Mouse (Mus musculus): ENCODE data around the gene Csnk2a1. TPM values are rescaled to one million over a fixed set of nuclear protein-coding genes. Genes with fewer than 3 reads are reported as not detected.

The Csnk2a1 gene
- polyA plus RNA-seq, 2 experiments = 69.6 to 95.8 TPM

GRCm38 (mm10) chr2:152322198-152322597 is 95.6 kb downstream of the Csnk2a1 start:
- no peak overlapping the region for H3K27ac ChIP-seq (replicated peaks; ENCODE audit: low read depth, low read length)
- peaks cover 90% of the 10 kb centered on the region for H3K36me3 ChIP-seq (ENCODE audit: control insufficient read depth, insufficient read depth, low read length)

GRCm38 (mm10) chr2:152323971-152324370 is 97.3 kb downstream of the Csnk2a1 start:
- H3K27me3 ChIP-seq (ENCODE audit: control insufficient read depth, insufficient read depth, low read length) = no peaks in the 10 kb centered on the region
- ATAC-seq (ENCODE audit: low FRiP score, low read depth) (no peak), DNase-seq (ENCODE audit: low spot score) (no peak)
- no peaks in the 10 kb centered on the region for H3K4me1 ChIP-seq (ENCODE audit: control insufficient read depth, insufficient read depth, low read length)
- 95% methylated on average over 14 of the region's 14 CpGs for WGBS
- no peak overlapping the region for H3K9ac ChIP-seq (ENCODE audit: low read depth, low read length, severe bottlenecking)
- no peak overlapping the region for H3K27ac ChIP-seq (replicated peaks; ENCODE audit: low read depth, low read length)
- no peaks in the 10 kb centered on the region for H3K9me3 ChIP-seq (ENCODE audit: control insufficient read depth, low read length)
- TF ChIP-seq POLR2A (IDR thresholded peaks at IDR 0.05; ENCODE audit: borderline replicate concordance, extremely low read depth, insufficient read depth, insufficient read length) = no peak
- no peak overlapping the region for H3K4me3 ChIP-seq (replicated peaks; ENCODE audit: low read length)
- H3K36me3 ChIP-seq (ENCODE audit: control insufficient read depth, insufficient read depth, low read length) = peaks cover 93% of the 10 kb centered on the region
- H3K4me2 ChIP-seq (replicated peaks; ENCODE audit: low read depth, low read length, severe bottlenecking) = no peak overlapping the region

More at GRCm38 (mm10) chr2:152322198-152322597, 95.6 kb downstream of the Csnk2a1 start:
- ATAC-seq (ENCODE audit: low FRiP score, low read depth) = no peak
- no peak for TF ChIP-seq POLR2A (IDR thresholded peaks at IDR 0.05; ENCODE audit: borderline replicate concordance, extremely low read depth, insufficient read depth, insufficient read length)
- no peaks in the 10 kb centered on the region for H3K9me3 ChIP-seq (ENCODE audit: control insufficient read depth, low read length)
- no peaks in the 10 kb centered on the region for H3K27me3 ChIP-seq (ENCODE audit: control insufficient read depth, insufficient read depth, low read length)
- DNase-seq (ENCODE audit: low spot score) = no peak
- 88% methylated on average over 5 of the region's 6 CpGs for WGBS
- no peak overlapping the region for H3K9ac ChIP-seq (ENCODE audit: low read depth, low read length, severe bottlenecking)
- H3K4me2 ChIP-seq (replicated peaks; ENCODE audit: low read depth, low read length, severe bottlenecking) = no peak overlapping the region
- H3K4me1 ChIP-seq (ENCODE audit: control insufficient read depth, insufficient read depth, low read length) = no peaks in the 10 kb centered on the region
- no peak overlapping the region for H3K4me3 ChIP-seq (replicated peaks; ENCODE audit: low read length)

- Histone ChIP-seq H3K9me3 (ENCODE audit: control insufficient read depth, low read length) (no peaks in the 10 kb centered on the region), H3K4me3 (replicated peaks; ENCODE audit: low read length) (no peak overlapping the region), H3K4me1 (ENCODE audit: control insufficient read depth, insufficient read depth, low read length) (no peaks in the 10 kb centered on the region), H3K9ac (ENCODE audit: low read depth, low read length, severe bottlenecking) (no peak overlapping the region), H3K36me3 (ENCODE audit: control insufficient read depth, insufficient read depth, low read length) (peaks cover 94% of the 10 kb centered on the region), H3K27ac (replicated peaks; ENCODE audit: low read depth, low read length) (no peak overlapping the region), H3K27me3 (ENCODE audit: control insufficient read depth, insufficient read depth, low read length) (no peaks in the 10 kb centered on the region), H3K4me2 (replicated peaks; ENCODE audit: low read depth, low read length, severe bottlenecking) (no peak overlapping the region)
- ATAC-seq (ENCODE audit: low FRiP score, low read depth) = no peak
- DNase-seq (ENCODE audit: low spot score) = no peak
- 90% methylated on average over 3 of the region's 3 CpGs for whole genome bisulfite sequencing
- TF ChIP-seq POLR2A (IDR thresholded peaks at IDR 0.05; ENCODE audit: borderline replicate concordance, extremely low read depth, insufficient read depth, insufficient read length) = no peak
Observed at GRCm38 (mm10) chr2:152324842-152325241, 98.2 kb downstream of the Csnk2a1 start.

- no peak for ATAC-seq (ENCODE audit: low FRiP score, low read depth)
- 92% methylated on average over 13 of the region's 13 CpGs for WGBS
- H3K9ac ChIP-seq (ENCODE audit: low read depth, low read length, severe bottlenecking) = no peak overlapping the region
Observed at GRCm38 (mm10) chr2:152326157-152326556, 99.5 kb downstream of the Csnk2a1 start.

GRCm38 (mm10) chr2:152326654-152327053 is 100.0 kb downstream of the Csnk2a1 start:
- Histone ChIP-seq H3K4me3 (replicated peaks; ENCODE audit: low read length) (no peak overlapping the region), H3K36me3 (ENCODE audit: control insufficient read depth, insufficient read depth, low read length) (peaks cover 76% of the 10 kb centered on the region), H3K27me3 (ENCODE audit: control insufficient read depth, insufficient read depth, low read length) (no peaks in the 10 kb centered on the region), H3K4me2 (replicated peaks; ENCODE audit: low read depth, low read length, severe bottlenecking) (no peak overlapping the region), H3K27ac (replicated peaks; ENCODE audit: low read depth, low read length) (no peak overlapping the region), H3K4me1 (ENCODE audit: control insufficient read depth, insufficient read depth, low read length) (peaks cover 14% of the 10 kb centered on the region), H3K9me3 (ENCODE audit: control insufficient read depth, low read length) (no peaks in the 10 kb centered on the region), H3K9ac (ENCODE audit: low read depth, low read length, severe bottlenecking) (no peak overlapping the region)
- ATAC-seq (ENCODE audit: low FRiP score, low read depth) = no peak
- WGBS = 84% methylated on average over 8 of the region's 8 CpGs
- DNase-seq (ENCODE audit: low spot score) = no peak
- TF ChIP-seq POLR2A (IDR thresholded peaks at IDR 0.05; ENCODE audit: borderline replicate concordance, extremely low read depth, insufficient read depth, insufficient read length) = no peak

More at GRCm38 (mm10) chr2:152326157-152326556, 99.5 kb downstream of the Csnk2a1 start:
- Histone ChIP-seq H3K4me1 (ENCODE audit: control insufficient read depth, insufficient read depth, low read length) (peaks cover 9% of the 10 kb centered on the region), H3K9me3 (ENCODE audit: control insufficient read depth, low read length) (no peaks in the 10 kb centered on the region), H3K4me2 (replicated peaks; ENCODE audit: low read depth, low read length, severe bottlenecking) (no peak overlapping the region), H3K27me3 (ENCODE audit: control insufficient read depth, insufficient read depth, low read length) (no peaks in the 10 kb centered on the region), H3K4me3 (replicated peaks; ENCODE audit: low read length) (no peak overlapping the region), H3K27ac (replicated peaks; ENCODE audit: low read depth, low read length) (no peak overlapping the region), H3K36me3 (ENCODE audit: control insufficient read depth, insufficient read depth, low read length) (peaks cover 81% of the 10 kb centered on the region)
- no peak for DNase-seq (ENCODE audit: low spot score)
- TF ChIP-seq POLR2A (IDR thresholded peaks at IDR 0.05; ENCODE audit: borderline replicate concordance, extremely low read depth, insufficient read depth, insufficient read length) = no peak

GRCm38 (mm10) chr2:152327980-152328379 is 101.3 kb downstream of the Csnk2a1 start:
- Histone ChIP-seq H3K27ac (replicated peaks; ENCODE audit: low read depth, low read length) (no peak overlapping the region), H3K9ac (ENCODE audit: low read depth, low read length, severe bottlenecking) (no peak overlapping the region), H3K4me3 (replicated peaks; ENCODE audit: low read length) (no peak overlapping the region), H3K9me3 (ENCODE audit: control insufficient read depth, low read length) (no peaks in the 10 kb centered on the region), H3K36me3 (ENCODE audit: control insufficient read depth, insufficient read depth, low read length) (peaks cover 63% of the 10 kb centered on the region), H3K4me1 (ENCODE audit: control insufficient read depth, insufficient read depth, low read length) (peaks cover 14% of the 10 kb centered on the region), H3K27me3 (ENCODE audit: control insufficient read depth, insufficient read depth, low read length) (no peaks in the 10 kb centered on the region), H3K4me2 (replicated peaks; ENCODE audit: low read depth, low read length, severe bottlenecking) (no peak overlapping the region)
- WGBS = 77% methylated on average over 5 of the region's 5 CpGs
- no peak for ATAC-seq (ENCODE audit: low FRiP score, low read depth)
- DNase-seq (ENCODE audit: low spot score) = no peak
- TF ChIP-seq POLR2A (IDR thresholded peaks at IDR 0.05; ENCODE audit: borderline replicate concordance, extremely low read depth, insufficient read depth, insufficient read length) = no peak
